Mouse (Mus musculus) leukemia stem cell, adult 10-12 weeks (primary cell): ENCODE results near the gene Erap1. TPM values are rescaled to one million over a fixed set of nuclear protein-coding genes. Genes with fewer than 3 reads are reported as not detected.

Source experiments
- polyA plus RNA-seq: library from polyadenylated mRNA; stranded (reverse); fragments of >175 nt; gene quantifications from 2 replicates; pipeline ENCODE4 v1.2.3, GENCODE M21; 2012; ENCODE audit warnings: low replicate concordance

Erap1 gene
- polyA plus RNA-seq = 0.90 and 1.2 TPM in 2 replicates

GRCm38 (mm10) chr13:74638793-74639711, at the start of gene Erap1:
Gene Erap1, plus strand, starts transcription at chr13:74639568.

Other genes with a start within 250 kb of the Erap1 start
- not detected in 2 replicates for gene Zfp72, start 248.7 kb upstream of the Erap1 start, polyA plus RNA-seq
- gene Ftl1-ps1, start 239.9 kb upstream of the Erap1 start, polyA plus RNA-seq = 13.1 and 18.0 TPM in 2 replicates
- gene Zfp825, start 145.6 kb upstream of the Erap1 start, polyA plus RNA-seq = 0.51 TPM in 1 of 2 replicates, not detected in the other
- gene Cast, start 169.2 kb downstream of the Erap1 start, polyA plus RNA-seq = 3.6 and 6.9 TPM in 2 replicates